Mouse (Mus musculus) lung, postnatal 0 days (tissue): ENCODE measurements around the gene Scamp3. TPM values are rescaled to one million over a fixed set of nuclear protein-coding genes. Genes with fewer than 3 reads are reported as not detected.
A peak's percentile ranks its signal among the peaks of the same experiment; 100 is the strongest.

Experiments used
- ATAC-seq: fragments of 200-750 bp; cut with Nextera tagmentation; 2 replicates; pipeline ENCODE4 v1.8.0; 2017; ENCODE audit warnings: moderate library complexity
- DNase-seq: peaks from one replicate; pipeline ENCODE4 v3.0.0-alpha.2; 2016; ENCODE audit warnings: low spot score
- H3K27ac ChIP-seq: fragments of 300-500 bp; sonication (generic); 2 replicates; pipeline ENCODE4 v1.5.1; 2014; ENCODE audit warnings: antibody characterized with exemption, mild to moderate bottlenecking, low read length, mixed read lengths
- H3K27me3 ChIP-seq: fragments of 300-500 bp; sonication (generic); replicated peaks from 2 replicates; pipeline ENCODE4 v1.6.1; 2014; ENCODE audit warnings: low read length, mixed read lengths; ENCODE audit not compliant: insufficient read depth
- H3K36me3 ChIP-seq: fragments of 300-500 bp; sonication (generic); 2 replicates; pipeline ENCODE4 v1.6.1; 2014; ENCODE audit warnings: low read length, mixed read lengths; ENCODE audit not compliant: insufficient read depth
- H3K4me1 ChIP-seq: fragments of 300-500 bp; sonication (generic); 2 replicates; pipeline ENCODE4 v1.6.1; 2014; ENCODE audit warnings: antibody characterized with exemption, low read depth, low read length, mixed read lengths; ENCODE audit not compliant: insufficient read depth
- H3K4me2 ChIP-seq: fragments of 300-500 bp; sonication (generic); replicated peaks from 2 replicates; pipeline ENCODE4 v1.6.1; 2014; ENCODE audit warnings: low read depth, mild to moderate bottlenecking, low read length, moderate library complexity, mixed read lengths
- H3K4me3 ChIP-seq: fragments of 300-500 bp; sonication (generic); 2 replicates; pipeline ENCODE4 v1.5.1; 2014; ENCODE audit warnings: low read depth, low read length
- H3K9ac ChIP-seq: fragments of 300-500 bp; sonication (generic); replicated peaks from 2 replicates; pipeline ENCODE4 v1.6.1; 2014; ENCODE audit warnings: low read depth, mild to moderate bottlenecking
- H3K9me3 ChIP-seq: fragments of 300-500 bp; sonication (generic); 2 replicates; pipeline ENCODE4 v1.6.1; 2016; ENCODE audit warnings: low read length, mixed read lengths
- CTCF ChIP-seq: IDR thresholded peaks from 2 replicates; pipeline ENCODE4 v1.5.1; 2016; ENCODE audit warnings: antibody characterized with exemption, mild to moderate bottlenecking
- EP300 ChIP-seq: IDR thresholded peaks from 2 replicates; pipeline ENCODE4 v1.6.1; 2016; ENCODE audit warnings: antibody characterized with exemption, mild to moderate bottlenecking, control low read depth
- WGBS: fragments of 180-500 bp; shearing (Covaris S2); extraction: QIAGEN DNeasy Blood & Tissue Kit; methylation state at CpG from one replicate; pipeline ENCODE4 v1.1.7; 2014; 5-methylcytosine and 5-hydroxymethylcytosine counted together
- microRNA counts: library from miRNA; unstranded; fragments of <30 nt; microRNA quantifications from one replicate; lab custom pipeline; 2015
- microRNA-seq: library from miRNA; unstranded; fragments of <30 nt; microRNA quantifications from one replicate; pipeline ENCODE4, GENCODE M21; 2016
- polyA plus RNA-seq: library from polyadenylated mRNA; unstranded; fragments of >200 nt; fragmentation: Nextera tagmentation; extraction: Ambion mirVana; gene quantifications from 2 replicates; pipeline ENCODE4 v1.2.1, GENCODE M21; 2015

Scamp3 gene
- polyA plus RNA-seq, 1 experiment from 2014 or later, result 89.6 TPM

GRCm38 (mm10) chr3:89231345-89231744 lies 54.1 kb downstream of the Scamp3 start:
- DNase-seq (peak; percentile 5), ATAC-seq (no peak)
- H3K27ac ChIP-seq, result peak overlapping the region; percentile 88; the same call in 1 of the 2 replicates
- no peaks in the 10 kb centered on the region for H3K36me3 ChIP-seq
- no peaks in the 10 kb centered on the region for H3K9me3 ChIP-seq
- H3K4me2 ChIP-seq, result peak overlapping the region; percentile 69
- H3K4me1 ChIP-seq, result peaks cover 14% of the 10 kb centered on the region
- H3K27me3 ChIP-seq, result no peaks in the 10 kb centered on the region
- TF ChIP-seq EP300 (no peak), CTCF (no peak)
- H3K9ac ChIP-seq, result no peak overlapping the region
- H3K4me3 ChIP-seq, result peak overlapping the region; percentile 36
- WGBS, result 28% methylated on average over 7 of the region's 7 CpGs

DNA sequence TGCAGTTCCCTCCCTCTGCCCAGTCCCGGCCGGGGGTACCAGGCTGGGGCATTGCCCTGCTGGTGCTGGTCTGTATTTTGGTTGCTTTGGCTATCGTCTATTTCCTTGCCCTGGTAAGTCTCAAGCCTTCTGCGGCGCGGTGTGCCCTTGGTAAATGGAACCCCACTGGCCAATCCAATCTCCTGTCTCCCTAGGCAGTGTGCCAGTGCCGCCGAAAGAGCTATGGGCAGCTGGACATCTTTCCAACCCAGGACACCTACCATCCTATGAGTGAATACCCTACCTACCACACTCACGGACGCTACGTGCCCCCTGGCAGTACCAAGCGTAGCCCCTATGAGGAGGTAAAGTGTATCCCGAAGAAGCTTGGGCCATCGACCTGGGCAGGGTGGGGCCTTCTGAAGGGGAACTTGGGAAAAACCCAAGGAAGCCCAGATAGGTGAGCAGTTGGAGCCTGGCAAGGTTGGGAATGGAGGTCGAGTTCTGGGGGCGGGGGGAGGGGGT lies 54.6 kb downstream of the Scamp3 start:
- Histone ChIP-seq H3K27ac (peak overlapping the region; percentile 88), H3K36me3 (no peaks in the 10 kb centered on the region), H3K4me2 (peak overlapping the region; percentile 69), H3K9ac (no peak overlapping the region; the same call in 1 of the 2 replicates), H3K4me1 (peaks cover 10% of the 10 kb centered on the region), H3K27me3 (no peaks in the 10 kb centered on the region), H3K9me3 (no peaks in the 10 kb centered on the region), H3K4me3 (peak overlapping the region; percentile 36)
- 48% methylated on average over 16 of the region's 16 CpGs for WGBS
- no peak for ATAC-seq
- no peak for TF ChIP-seq EP300
- no peak for TF ChIP-seq CTCF
- peak; percentile 5 for DNase-seq

MicroRNAs within 50 kb of the gene (microRNA counts, 519-probe panel; counts per million panel counts)
- microRNA mmu-miR-92b (lab: Ali Mortazavi, UCI), result not detected

Small RNA genes within 50 kb of the gene (microRNA-seq; reads per million reads assigned to microRNA genes)
- 1,088 reads per million, percentile 75 among the genes with 10 or more reads in this experiment for gene Mir92b

Other genes starting within 250 kb of the Scamp3 start
- 11.9 and 15.0 TPM in 2 replicates for gene Ash1l, start 226.9 kb upstream of the Scamp3 start, polyA plus RNA-seq
- gene Dap3, start 226.3 kb upstream of the Scamp3 start, polyA plus RNA-seq, result 64.6 and 66.3 TPM in 2 replicates
- gene Rusc1, start 84.2 kb upstream of the Scamp3 start, polyA plus RNA-seq, result 16.0 and 17.9 TPM in 2 replicates
- not detected in 2 replicates for gene Gm43738, start 76.4 kb upstream of the Scamp3 start, polyA plus RNA-seq
- gene Fdps, start 75.5 kb upstream of the Scamp3 start, polyA plus RNA-seq, result 185 and 199 TPM in 2 replicates
- 0.14 and 0.32 TPM in 2 replicates for gene Pklr, start 41.3 kb upstream of the Scamp3 start, polyA plus RNA-seq
- gene Hcn3, start 17.3 kb upstream of the Scamp3 start, polyA plus RNA-seq, result 0.19 and 0.31 TPM in 2 replicates
- gene Clk2, start 12.7 kb upstream of the Scamp3 start, polyA plus RNA-seq, result 16.2 and 17.7 TPM in 2 replicates
- gene Fam189b, start 5.7 kb downstream of the Scamp3 start, polyA plus RNA-seq, result 6.6 and 8.4 TPM in 2 replicates
- gene Gba, start 25.5 kb downstream of the Scamp3 start, polyA plus RNA-seq, result 44.4 and 46.5 TPM in 2 replicates
- 77.3 and 77.7 TPM in 2 replicates for gene Thbs3, start 37.7 kb downstream of the Scamp3 start, polyA plus RNA-seq
- 99.3 and 116 TPM in 2 replicates for gene Mtx1, start 49.6 kb downstream of the Scamp3 start, polyA plus RNA-seq
- gene Muc1, start 51.6 kb downstream of the Scamp3 start, polyA plus RNA-seq, result 300 and 307 TPM in 2 replicates
- 282 and 309 TPM in 2 replicates for gene Krtcap2, start 68.5 kb downstream of the Scamp3 start, polyA plus RNA-seq
- 1.8 and 2.1 TPM in 2 replicates for gene Trim46, start 68.8 kb downstream of the Scamp3 start, polyA plus RNA-seq
- gene Dpm3, start 81.9 kb downstream of the Scamp3 start, polyA plus RNA-seq, result 125 and 136 TPM in 2 replicates
- gene Slc50a1, start 93.1 kb downstream of the Scamp3 start, polyA plus RNA-seq, result 95.7 and 96.4 TPM in 2 replicates
- gene Efna1, start 103.7 kb downstream of the Scamp3 start, polyA plus RNA-seq, result 174 and 188 TPM in 2 replicates
- 4.4 and 6.7 TPM in 2 replicates for gene Efna3, start 145.5 kb downstream of the Scamp3 start, polyA plus RNA-seq
- gene Efna4, start 160.6 kb downstream of the Scamp3 start, polyA plus RNA-seq, result 9.7 and 10.3 TPM in 2 replicates
- gene Adam15, start 172.5 kb downstream of the Scamp3 start, polyA plus RNA-seq, result 133 and 177 TPM in 2 replicates
- gene Dcst2, start 184.5 kb downstream of the Scamp3 start, polyA plus RNA-seq, result 0.16 and 0.25 TPM in 2 replicates
- 0.11 and 0.38 TPM in 2 replicates for gene Dcst1, start 187.8 kb downstream of the Scamp3 start, polyA plus RNA-seq
- gene Zbtb7b, start 217.3 kb downstream of the Scamp3 start, polyA plus RNA-seq, result 6.4 and 7.3 TPM in 2 replicates
- gene Lenep, start 225.3 kb downstream of the Scamp3 start, polyA plus RNA-seq, result not detected in 2 replicates
- 17.9 and 18.2 TPM in 2 replicates for gene Flad1, start 234.4 kb downstream of the Scamp3 start, polyA plus RNA-seq
- 75.5 and 83.0 TPM in 2 replicates for gene Cks1b, start 240.9 kb downstream of the Scamp3 start, polyA plus RNA-seq
- gene Shc1, start 241.0 kb downstream of the Scamp3 start, polyA plus RNA-seq, result 52.6 and 55.7 TPM in 2 replicates